Mouse (Mus musculus) ES-Bruce4 (cell line): ENCODE results near the gene Phlpp1.

ENCODE experiments used
- CTCF ChIP-seq: IDR thresholded peaks from one replicate; pipeline ENCODE4 v1.8.1; 2011; ENCODE audit warnings: low read depth, low read length
- EP300 ChIP-seq: IDR thresholded peaks from 2 replicates; pipeline ENCODE4 v1.6.1; 2011; ENCODE audit warnings: low read depth, low read length; ENCODE audit not compliant: insufficient read depth
- POLR2A ChIP-seq: IDR thresholded peaks from one replicate; pipeline ENCODE4 v1.8.1; 2011; ENCODE audit warnings: low read length; ENCODE audit not compliant: insufficient read depth

DNA sequence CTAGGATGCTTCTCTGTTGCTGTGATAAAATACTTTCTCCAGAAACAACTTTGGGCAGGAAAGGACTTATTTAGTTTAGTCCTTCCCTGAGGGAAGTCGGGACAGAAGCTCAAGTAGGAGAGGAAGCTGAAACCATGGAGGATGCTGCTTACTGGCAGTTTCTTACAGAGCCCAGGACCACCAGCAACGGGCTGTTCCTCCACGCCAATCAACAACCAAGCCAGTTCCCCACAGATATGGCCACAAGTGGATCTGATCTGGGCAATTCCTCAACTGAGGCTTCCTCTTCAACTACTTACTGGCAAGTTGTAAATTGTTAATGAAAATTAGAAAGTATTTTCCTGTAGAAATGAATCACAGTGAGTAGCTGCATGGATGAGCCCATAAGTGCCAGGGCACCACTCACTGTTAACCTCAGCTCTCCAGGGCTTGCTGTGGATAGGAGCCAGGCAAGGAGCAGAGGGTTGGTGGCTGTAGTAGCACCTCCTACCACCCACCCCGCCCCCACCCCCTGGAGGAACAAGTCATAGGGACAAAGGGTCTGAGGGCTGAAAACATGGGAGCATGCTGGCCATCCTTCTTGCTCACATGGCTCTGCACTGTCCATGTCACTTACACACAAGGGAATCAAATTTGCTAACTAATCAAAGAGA, 39.7 kb upstream of the Phlpp1 start:
- TF ChIP-seq POLR2A (no peak), CTCF (no peak), EP300 (no peak)
